Mouse (Mus musculus) megakaryocyte, embryonic 14.5 days (primary cell): ENCODE measurements around the gene Nfkbiz. TPM values are rescaled to one million over a fixed set of nuclear protein-coding genes. Genes with fewer than 3 reads are reported as not detected.

Source experiments
- H3K27me3 ChIP-seq: replicated peaks from 2 replicates; pipeline ENCODE3; 2012; ENCODE audit warnings: inconsistent platforms
- H3K36me3 ChIP-seq: replicated peaks from 2 replicates; pipeline ENCODE3; 2012; ENCODE audit warnings: low read length, inconsistent platforms, mixed read lengths
- H3K4me1 ChIP-seq: 2 replicates; pipeline ENCODE4 v1.6.1; 2012; ENCODE audit warnings: inconsistent platforms
- H3K4me3 ChIP-seq: replicated peaks from 2 replicates; pipeline ENCODE3; 2012; ENCODE audit warnings: moderate library complexity, mild to moderate bottlenecking, inconsistent platforms
- H3K9me3 ChIP-seq: 2 replicates; pipeline ENCODE4 v1.6.1; 2012; ENCODE audit warnings: inconsistent platforms
- FLI1 ChIP-seq: IDR thresholded peaks from 2 replicates; pipeline ENCODE4 v1.6.1; 2012; ENCODE audit warnings: low read length, inconsistent platforms, mixed read lengths
- GATA1 ChIP-seq: IDR thresholded peaks from 3 replicates; pipeline ENCODE4 v1.6.1; 2012; ENCODE audit warnings: mixed read lengths, low read length, inconsistent platforms, borderline replicate concordance
- polyA plus RNA-seq: library from polyadenylated mRNA; stranded (reverse); fragments of >175 nt; gene quantifications from 2 replicates; pipeline ENCODE4 v1.2.3, GENCODE M21; 2012; ENCODE audit warnings: low replicate concordance; ENCODE audit not compliant: insufficient read depth

Nfkbiz gene
- polyA plus RNA-seq, 1 experiment = 3.4 TPM

- Histone ChIP-seq H3K9me3 (no peaks in the 10 kb centered on the region), H3K4me3 (no peak overlapping the region), H3K27me3 (no peaks in the 10 kb centered on the region), H3K36me3 (peaks cover 52% of the 10 kb centered on the region), H3K4me1 (peaks cover 31% of the 10 kb centered on the region)
- TF ChIP-seq GATA1 (no peak), FLI1 (no peak)
Measured at GRCm38 (mm10) chr16:55809345-55809744, 29.4 kb downstream of the Nfkbiz start.

GRCm38 (mm10) chr16:55807505-55807932, 31.2 kb downstream of the Nfkbiz start:
- no peaks in the 10 kb centered on the region for H3K27me3 ChIP-seq
- TF ChIP-seq FLI1 = no peak
- peaks cover 33% of the 10 kb centered on the region for H3K36me3 ChIP-seq
- no peak overlapping the region for H3K4me3 ChIP-seq
- H3K4me1 ChIP-seq = peaks cover 41% of the 10 kb centered on the region
- H3K9me3 ChIP-seq = no peaks in the 10 kb centered on the region

GRCm38 (mm10) chr16:55804799-55805198, 33.9 kb downstream of the Nfkbiz start:
- TF ChIP-seq GATA1 = no peak
- no peak for TF ChIP-seq FLI1
- Histone ChIP-seq H3K27me3 (no peaks in the 10 kb centered on the region), H3K36me3 (peaks cover 6% of the 10 kb centered on the region), H3K4me3 (no peak overlapping the region), H3K9me3 (no peaks in the 10 kb centered on the region), H3K4me1 (peaks cover 41% of the 10 kb centered on the region)

GRCm38 (mm10) chr16:55801629-55802028, 37.1 kb downstream of the Nfkbiz start:
- no peak for TF ChIP-seq FLI1
- no peak for TF ChIP-seq GATA1
- Histone ChIP-seq H3K4me1 (peaks cover 38% of the 10 kb centered on the region), H3K36me3 (no peaks in the 10 kb centered on the region), H3K9me3 (no peaks in the 10 kb centered on the region), H3K4me3 (no peak overlapping the region), H3K27me3 (no peaks in the 10 kb centered on the region)

- no peak overlapping the region for H3K4me3 ChIP-seq
- H3K9me3 ChIP-seq = no peaks in the 10 kb centered on the region
- H3K4me1 ChIP-seq = peaks cover 21% of the 10 kb centered on the region
- H3K36me3 ChIP-seq = no peaks in the 10 kb centered on the region
- H3K27me3 ChIP-seq = no peaks in the 10 kb centered on the region
- TF ChIP-seq FLI1 = no peak
- no peak for TF ChIP-seq GATA1
Measured at GRCm38 (mm10) chr16:55798845-55799244, 39.9 kb downstream of the Nfkbiz start.

- no peak for TF ChIP-seq GATA1
- TF ChIP-seq FLI1 = no peak
- peaks cover 20% of the 10 kb centered on the region for H3K4me1 ChIP-seq
- no peak overlapping the region for H3K4me3 ChIP-seq
- no peaks in the 10 kb centered on the region for H3K36me3 ChIP-seq
- no peaks in the 10 kb centered on the region for H3K27me3 ChIP-seq
- H3K9me3 ChIP-seq = peaks cover 8% of the 10 kb centered on the region; the same call in 1 of the 2 replicates
Measured at GRCm38 (mm10) chr16:55790326-55790725, 48.4 kb downstream of the Nfkbiz start.

GRCm38 (mm10) chr16:55789291-55789690, 49.4 kb downstream of the Nfkbiz start:
- H3K4me3 ChIP-seq = no peak overlapping the region
- H3K4me1 ChIP-seq = peaks cover 20% of the 10 kb centered on the region
- H3K27me3 ChIP-seq = no peaks in the 10 kb centered on the region
- TF ChIP-seq FLI1 (no peak), GATA1 (no peak)
- peaks cover 8% of the 10 kb centered on the region; the same call in 1 of the 2 replicates for H3K9me3 ChIP-seq
- no peaks in the 10 kb centered on the region for H3K36me3 ChIP-seq

- TF ChIP-seq FLI1 = no peak
- no peak for TF ChIP-seq GATA1
- H3K36me3 ChIP-seq = no peaks in the 10 kb centered on the region
- no peaks in the 10 kb centered on the region for H3K27me3 ChIP-seq
- no peak overlapping the region for H3K4me3 ChIP-seq
- H3K4me1 ChIP-seq = peaks cover 20% of the 10 kb centered on the region
- H3K9me3 ChIP-seq = peaks cover 8% of the 10 kb centered on the region; the same call in 1 of the 2 replicates
Measured at GRCm38 (mm10) chr16:55788671-55789070, 50.0 kb downstream of the Nfkbiz start.

- no peak overlapping the region for H3K4me3 ChIP-seq
- peaks cover 8% of the 10 kb centered on the region; the same call in 1 of the 2 replicates for H3K9me3 ChIP-seq
- TF ChIP-seq GATA1 = no peak
- TF ChIP-seq FLI1 = no peak
- peaks cover 20% of the 10 kb centered on the region for H3K4me1 ChIP-seq
- no peaks in the 10 kb centered on the region for H3K36me3 ChIP-seq
- no peaks in the 10 kb centered on the region for H3K27me3 ChIP-seq
Measured at GRCm38 (mm10) chr16:55787385-55788072, 51.2 kb downstream of the Nfkbiz start.

- Histone ChIP-seq H3K36me3 (no peaks in the 10 kb centered on the region), H3K4me1 (peaks cover 19% of the 10 kb centered on the region), H3K9me3 (peaks cover 8% of the 10 kb centered on the region; the same call in 1 of the 2 replicates), H3K4me3 (no peak overlapping the region), H3K27me3 (no peaks in the 10 kb centered on the region)
- TF ChIP-seq FLI1 (no peak), GATA1 (no peak)
Measured at GRCm38 (mm10) chr16:55784379-55784778, 54.3 kb downstream of the Nfkbiz start.
